ENCODE assay signal across 8 mouse cellular contexts in genomic region chr11:59209003-59209441, GRCm38 (mm10). TPM values are rescaled to one million over a fixed set of nuclear protein-coding genes. Genes with fewer than 3 reads are reported as not detected.
DNase-seq lines count a peak whose midpoint lies in the region; ATAC-seq lines count a peak whose summit lies in the region.

No protein-coding gene starts in this region.

- 13% methylated on average over 18 of the region's 18 CpGs for WGBS in forebrain, embryonic 13.5 days
- WGBS in hindbrain, embryonic 10.5 days: 12% methylated on average over 18 of the region's 18 CpGs

- H3K4me3 ChIP-seq in forebrain, embryonic 13.5 days: peak overlapping the region; percentile 60
- peak overlapping the region; percentile 95 for H3K4me3 ChIP-seq in hindbrain, embryonic 10.5 days

- H3K9me3 ChIP-seq in forebrain, embryonic 13.5 days (replicated peaks): no peaks in the 10 kb centered on the region
- no peaks in the 10 kb centered on the region for H3K9me3 ChIP-seq in hindbrain, embryonic 10.5 days

- peaks cover 23% of the 10 kb centered on the region for H3K4me1 ChIP-seq in forebrain, embryonic 13.5 days
- peaks cover 29% of the 10 kb centered on the region for H3K4me1 ChIP-seq in hindbrain, embryonic 10.5 days (replicated peaks)

- peak; percentile 82 for DNase-seq in Muller cell, postnatal 12 days (ENCODE audit: inconsistent ontology term)
- peak; percentile 73 for DNase-seq in hindbrain, embryonic 10.5 days (ENCODE audit: low spot score)
- peak; percentile 43 to 51 for DNase-seq in layer of hippocampus, postnatal 25 days (ENCODE audit: extremely low spot score in 1 of 2, low spot score in 1 of 2)
- peak; percentile 59 for DNase-seq in right cerebral cortex, postnatal 4 days

- no peaks in the 10 kb centered on the region for H3K27me3 ChIP-seq in forebrain, embryonic 13.5 days
- H3K27me3 ChIP-seq in hindbrain, embryonic 10.5 days (ENCODE audit: insufficient read depth, poor library complexity, severe bottlenecking): no peaks in the 10 kb centered on the region

- H3K9ac ChIP-seq in forebrain, embryonic 13.5 days: peak overlapping the region; percentile 89

- H3K27ac ChIP-seq in forebrain, embryonic 13.5 days: peak overlapping the region; percentile 86; the same call in 1 of the 2 replicates
- H3K27ac ChIP-seq in hindbrain, embryonic 10.5 days: peak overlapping the region; percentile 94

- H3K36me3 ChIP-seq in forebrain, embryonic 13.5 days (ENCODE audit: poor library complexity, severe bottlenecking): peaks cover 68% of the 10 kb centered on the region
- peaks cover 79% of the 10 kb centered on the region for H3K36me3 ChIP-seq in hindbrain, embryonic 10.5 days

- ATAC-seq in cerebellum, adult (ENCODE audit: insufficient number of reproducible peaks, low FRiP score, low TSS enrichment): peak; percentile 37
- peak; percentile 25 for ATAC-seq in forebrain, embryonic 13.5 days
- peak; percentile 66 for ATAC-seq in megakaryocyte, adult 5-6 weeks (ENCODE audit: poor library complexity, severe bottlenecking)
- ATAC-seq in inflammation-experienced regulatory T-cells, adult 6 months: no peak

- peak overlapping the region; percentile 82 for H3K4me2 ChIP-seq in forebrain, embryonic 13.5 days

RNA-seq across cellular contexts. Expression of gene 2310033P09Rik, which starts 0.9 kb away (rescaled TPM):
- polyA plus RNA-seq in forebrain, embryonic 13.5 days (2015; fragmentation: Nextera tagmentation; extraction: Ambion mirVana): 32.3 and 35.1 TPM in 2 replicates
- polyA plus RNA-seq in hindbrain, embryonic 10.5 days (2016; fragmentation: Nextera tagmentation; extraction: Ambion mirVana): 42.2 and 43.1 TPM in 2 replicates
- total RNA-seq in layer of hippocampus, postnatal 25 days (2021): 10 to 100 TPM; 22.5 to 24.3 TPM
- 8.3 and 8.6 TPM in 2 replicates for total RNA-seq in megakaryocyte, adult 5-6 weeks (2015)
- total RNA-seq in megakaryocyte, adult 5-6 weeks (2017): 7.2 and 8.7 TPM in 2 replicates
- polyA plus RNA-seq in inflammation-experienced regulatory T-cells, adult 6 months (2017; shearing (Covaris generic)): 10 to 100 TPM; 19.6 to 22.1 (median 19.8) TPM

RNA-seq across cellular contexts. Expression of gene Mrpl55, which starts 6.7 kb away (rescaled TPM):
- polyA plus RNA-seq in forebrain, embryonic 13.5 days (2015; fragmentation: Nextera tagmentation; extraction: Ambion mirVana): 103 TPM in 2 replicates
- polyA plus RNA-seq in hindbrain, embryonic 10.5 days (2016; fragmentation: Nextera tagmentation; extraction: Ambion mirVana): 123 and 129 TPM in 2 replicates
- 10 to 100 TPM; 35.7 to 40.0 TPM for total RNA-seq in layer of hippocampus, postnatal 25 days (2021)
- total RNA-seq in megakaryocyte, adult 5-6 weeks (2015): 14.7 and 17.6 TPM in 2 replicates
- 35.3 and 36.2 TPM in 2 replicates for total RNA-seq in megakaryocyte, adult 5-6 weeks (2017)
- polyA plus RNA-seq in inflammation-experienced regulatory T-cells, adult 6 months (2017; shearing (Covaris generic)): 10 to 100 TPM; 43.4 to 49.1 (median 46.7) TPM

RNA-seq across cellular contexts. Expression of gene Guk1, which starts 17.0 kb away (rescaled TPM):
- polyA plus RNA-seq in forebrain, embryonic 13.5 days (2015; fragmentation: Nextera tagmentation; extraction: Ambion mirVana): 127 and 131 TPM in 2 replicates
- 113 and 119 TPM in 2 replicates for polyA plus RNA-seq in hindbrain, embryonic 10.5 days (2016; fragmentation: Nextera tagmentation; extraction: Ambion mirVana)
- total RNA-seq in layer of hippocampus, postnatal 25 days (2021): 100 to 1,000 TPM; 138 to 146 TPM
- 20.6 and 25.1 TPM in 2 replicates for total RNA-seq in megakaryocyte, adult 5-6 weeks (2015)
- total RNA-seq in megakaryocyte, adult 5-6 weeks (2017): 13.8 and 20.1 TPM in 2 replicates
- polyA plus RNA-seq in inflammation-experienced regulatory T-cells, adult 6 months (2017; shearing (Covaris generic)): 10 to 100 TPM; 58.6 to 65.6 (median 60.5) TPM

RNA-seq across cellular contexts. Expression of gene Arf1, which starts 19.0 kb away (rescaled TPM):
- 570 and 595 TPM in 2 replicates for polyA plus RNA-seq in forebrain, embryonic 13.5 days (2015; fragmentation: Nextera tagmentation; extraction: Ambion mirVana)
- polyA plus RNA-seq in hindbrain, embryonic 10.5 days (2016; fragmentation: Nextera tagmentation; extraction: Ambion mirVana): 669 and 687 TPM in 2 replicates
- total RNA-seq in layer of hippocampus, postnatal 25 days (2021): 100 to 1,000 TPM; 521 to 565 TPM
- 312 and 325 TPM in 2 replicates for total RNA-seq in megakaryocyte, adult 5-6 weeks (2015)
- 342 and 408 TPM in 2 replicates for total RNA-seq in megakaryocyte, adult 5-6 weeks (2017)
- 100 to 1,000 TPM; 339 to 371 (median 345) TPM for polyA plus RNA-seq in inflammation-experienced regulatory T-cells, adult 6 months (2017; shearing (Covaris generic))

RNA-seq across cellular contexts. Expression of gene Gjc2, which starts 26.0 kb away (rescaled TPM):
- polyA plus RNA-seq in forebrain, embryonic 13.5 days (2015; fragmentation: Nextera tagmentation; extraction: Ambion mirVana): not detected in 2 replicates
- polyA plus RNA-seq in hindbrain, embryonic 10.5 days (2016; fragmentation: Nextera tagmentation; extraction: Ambion mirVana): 0.14 and 0.20 TPM in 2 replicates
- 10 to 100 TPM; 20.7 to 23.4 TPM for total RNA-seq in layer of hippocampus, postnatal 25 days (2021)
- not detected in 2 replicates for total RNA-seq in megakaryocyte, adult 5-6 weeks (2015)
- total RNA-seq in megakaryocyte, adult 5-6 weeks (2017): not detected in 2 replicates
- not detected for polyA plus RNA-seq in inflammation-experienced regulatory T-cells, adult 6 months (2017; shearing (Covaris generic))
